Mouse (Mus musculus) CH12.LX (cell line): ENCODE data around the gene Thegl.

Experiments used
- BHLHE40 ChIP-seq: IDR thresholded peaks from 2 replicates; pipeline ENCODE4 v1.6.1; 2011; ENCODE audit warnings: mild to moderate bottlenecking, low read depth, low read length, improper control_type of control experiment
- CHD2 ChIP-seq: IDR thresholded peaks from 2 replicates; pipeline ENCODE4 v1.6.1; 2011; ENCODE audit warnings: low read length, improper control_type of control experiment
- EP300 ChIP-seq: IDR thresholded peaks from 2 replicates; pipeline ENCODE4 v1.6.1; 2011; ENCODE audit warnings: low read length, improper control_type of control experiment
- KAT2A ChIP-seq: IDR thresholded peaks from 2 replicates; pipeline ENCODE4 v1.6.1; 2012; ENCODE audit warnings: low read length, improper control_type of control experiment, inconsistent platforms; ENCODE audit not compliant: insufficient replicate concordance
- MAX ChIP-seq: IDR thresholded peaks from 2 replicates; pipeline ENCODE4 v1.6.1; 2011; ENCODE audit warnings: low read length, improper control_type of control experiment
- MEF2A ChIP-seq: IDR thresholded peaks from 2 replicates; pipeline ENCODE4 v1.6.1; 2014; ENCODE audit warnings: low read depth, mild to moderate bottlenecking, inconsistent platforms, low read length, improper control_type of control experiment, borderline replicate concordance
- POLR2A ChIP-seq: IDR thresholded peaks from 2 replicates; pipeline ENCODE4 v1.6.1; 2011; ENCODE audit warnings: low read depth, mild to moderate bottlenecking, improper control_type of control experiment, low read length
- RCOR1 ChIP-seq: conservative IDR thresholded peaks from 2 replicates; pipeline ENCODE4 v1.6.1; 2012; ENCODE audit warnings: low read depth, mild to moderate bottlenecking, inconsistent platforms, low read length, improper control_type of control experiment
- UBTF ChIP-seq: IDR thresholded peaks from 2 replicates; pipeline ENCODE4 v1.6.1; 2012; ENCODE audit warnings: low read depth, mild to moderate bottlenecking, inconsistent platforms, low read length, improper control_type of control experiment, moderate library complexity
- USF1 ChIP-seq: IDR thresholded peaks from 2 replicates; pipeline ENCODE4 v1.6.1; 2014; ENCODE audit warnings: low read depth, mild to moderate bottlenecking, inconsistent platforms, low read length, improper control_type of control experiment
- ZC3H11A ChIP-seq: IDR thresholded peaks from 2 replicates; pipeline ENCODE4 v1.6.1; 2012; ENCODE audit warnings: low read depth, mild to moderate bottlenecking, inconsistent platforms, low read length, improper control_type of control experiment

DNA sequence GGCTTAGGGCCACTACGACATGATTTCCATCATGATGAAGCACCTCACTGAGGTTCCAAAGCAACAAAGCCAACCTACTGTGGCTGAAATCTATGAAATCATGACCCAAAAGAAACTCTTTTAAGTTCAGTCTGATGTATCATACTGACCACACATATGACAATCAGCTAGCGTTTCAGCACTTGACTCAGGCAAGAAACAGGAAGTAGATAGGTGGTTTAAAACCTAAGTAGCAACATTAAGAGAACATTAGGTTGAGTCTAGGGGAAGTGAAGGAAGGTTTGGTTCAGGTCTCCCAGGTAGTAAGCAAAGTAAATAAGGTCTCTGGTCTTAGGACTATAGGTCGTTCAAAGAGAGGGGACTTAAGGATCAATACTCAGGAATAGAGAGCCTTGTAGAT, 42.3 kb upstream of the Thegl start:
- TF ChIP-seq USF1 (no peak), MEF2A (no peak), CHD2 (no peak), RCOR1 (no peak), EP300 (no peak), BHLHE40 (no peak), MAX (no peak), POLR2A (no peak), KAT2A (no peak), UBTF (no peak), ZC3H11A (no peak)
